Mouse (Mus musculus) bone marrow macrophage, adult 2 months (primary cell): ENCODE results near the gene Farp1.

Experiments
- CTCF ChIP-seq: IDR thresholded peaks from 2 replicates; pipeline ENCODE4 v1.5.1; 2012; ENCODE audit warnings: low read depth, mild to moderate bottlenecking, low read length, moderate library complexity
- POLR2A ChIP-seq: IDR thresholded peaks from 2 replicates; pipeline ENCODE4 v1.6.1; 2012; ENCODE audit warnings: mild to moderate bottlenecking, low read depth, low read length, borderline replicate concordance

GRCm38 (mm10) chr14:121231232-121231631 lies 196.2 kb downstream of the Farp1 start:
- TF ChIP-seq CTCF = no peak
- TF ChIP-seq POLR2A = no peak
